In the genomic region with DNA sequence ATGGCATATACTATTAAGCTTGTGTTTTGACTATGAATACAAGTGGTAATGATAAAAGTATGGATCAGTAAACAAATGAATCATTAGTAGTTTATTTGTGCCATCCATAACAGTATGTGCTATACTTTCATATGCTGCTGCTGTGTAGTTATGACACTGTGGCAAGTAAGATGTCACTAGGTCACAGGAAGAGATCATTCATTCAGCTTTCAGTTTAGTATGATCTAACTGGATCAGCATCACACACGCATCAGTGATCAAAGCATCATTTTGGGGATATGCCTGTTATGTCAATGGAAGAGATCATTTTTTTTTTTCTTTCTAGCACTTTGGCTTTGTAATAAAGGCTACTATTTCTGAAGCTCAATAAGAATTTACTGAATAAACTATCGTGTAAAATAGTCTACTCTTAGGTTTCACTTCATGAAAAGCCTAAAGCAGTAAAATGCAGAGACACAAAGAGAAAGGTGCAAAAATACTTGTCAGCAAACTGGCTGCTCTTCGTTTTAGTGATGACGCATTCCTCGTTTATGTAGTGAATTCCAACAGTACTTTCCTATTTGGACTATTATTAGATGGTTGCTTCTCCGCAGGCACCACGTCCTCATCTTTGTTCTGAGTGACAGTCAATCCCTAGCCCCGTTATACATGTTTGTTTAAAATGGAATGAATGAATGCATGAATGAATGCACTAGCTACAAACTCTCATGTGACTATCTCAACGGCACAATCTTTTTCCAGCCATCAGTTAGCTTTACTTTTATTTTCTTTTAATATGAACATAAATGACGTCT, we compare ENCODE assay signal across 8 mouse cellular contexts. TPM values are rescaled to one million over a fixed set of nuclear protein-coding genes. Genes with fewer than 3 reads are reported as not detected.
DNase-seq lines count a peak whose midpoint lies in the region; ATAC-seq lines count a peak whose summit lies in the region.

No protein-coding gene starts in this region.

- H3K36me3 ChIP-seq in hindbrain, embryonic 12.5 days, result no peaks in the 10 kb centered on the region
- 0 out of 2 replicates have a peak, but pooled peaks cover 4% of the 10 kb centered on the region for H3K36me3 ChIP-seq in midbrain, embryonic 12.5 days

- no peaks in the 10 kb centered on the region for H3K9me3 ChIP-seq in hindbrain, embryonic 12.5 days (replicated peaks)
- no peaks in the 10 kb centered on the region for H3K9me3 ChIP-seq in midbrain, embryonic 12.5 days

- H3K9ac ChIP-seq in hindbrain, embryonic 12.5 days, result peak overlapping the region; percentile 94
- H3K9ac ChIP-seq in midbrain, embryonic 12.5 days (replicated peaks), result no peak overlapping the region; the same call in 1 of the 2 replicates

- ATAC-seq in hindbrain, embryonic 12.5 days (ENCODE audit: low FRiP score), result no peak
- no peak for ATAC-seq in midbrain, embryonic 12.5 days (ENCODE audit: low FRiP score, low read depth)

- H3K4me3 ChIP-seq in hindbrain, embryonic 12.5 days, result peak overlapping the region; percentile 89
- H3K4me3 ChIP-seq in midbrain, embryonic 12.5 days, result peak overlapping the region; percentile 90

- H3K27ac ChIP-seq in hindbrain, embryonic 12.5 days, result 0 out of 2 replicates have a peak overlapping the region, but pooled peaks have one; percentile 96
- no peak overlapping the region for H3K27ac ChIP-seq in midbrain, embryonic 12.5 days (replicated peaks)

- no peaks in the 10 kb centered on the region for H3K27me3 ChIP-seq in hindbrain, embryonic 12.5 days
- no peaks in the 10 kb centered on the region for H3K27me3 ChIP-seq in midbrain, embryonic 12.5 days

- peaks cover 22% of the 10 kb centered on the region for H3K4me1 ChIP-seq in hindbrain, embryonic 12.5 days
- peaks cover 19% of the 10 kb centered on the region for H3K4me1 ChIP-seq in midbrain, embryonic 12.5 days

- intact Hi-C loops in left cerebral cortex, postnatal 10 days (cut with DNase I), result no loop called here

- DNase-seq in cerebellum, adult 9-11 months, result peak; percentile 7
- no peak for DNase-seq in cerebellum, adult 8-10 months
- peak; percentile 28 for DNase-seq in 3134 (ENCODE audit: extremely low read depth, insufficient read length, low spot score)
- DNase-seq in c-Kit-positive CD71-positive TER-119-positive erythroid progenitor cells, embryonic 14.5 days (ENCODE audit: low spot score), result peak; percentile 18
- no peak for DNase-seq in left cerebral cortex, postnatal 10 days (ENCODE audit: extremely low spot score in 1 of 2, low spot score in 2 of 2)
- DNase-seq in thymus, postnatal 10 days (ENCODE audit: low spot score in 2 of 2), result no peak

- 39% methylated on average over 10 of the region's 10 CpGs for WGBS in hindbrain, embryonic 12.5 days
- WGBS in midbrain, embryonic 12.5 days, result 37% methylated on average over 10 of the region's 10 CpGs

- H3K4me2 ChIP-seq in hindbrain, embryonic 12.5 days (replicated peaks), result peak overlapping the region; percentile 90
- peak overlapping the region; percentile 73 for H3K4me2 ChIP-seq in midbrain, embryonic 12.5 days (replicated peaks)

RNA-seq across cellular contexts. Expression of a gene that starts 1.3 kb away (rescaled TPM):
- 44.9 and 56.1 TPM in 2 replicates for polyA plus RNA-seq in hindbrain, embryonic 12.5 days (2016; fragmentation: Nextera tagmentation; extraction: Ambion mirVana)
- polyA plus RNA-seq in midbrain, embryonic 12.5 days (2016; fragmentation: Nextera tagmentation; extraction: Ambion mirVana), result 50.8 and 51.6 TPM in 2 replicates
- total RNA-seq in left cerebral cortex, postnatal 10 days (2021), result 10 to 100 TPM; 87.2 to 92.9 TPM

RNA-seq across cellular contexts. Expression of a gene that starts 1.4 kb away (rescaled TPM):
- 27.2 and 27.9 TPM in 2 replicates for polyA plus RNA-seq in hindbrain, embryonic 12.5 days (2016; fragmentation: Nextera tagmentation; extraction: Ambion mirVana)
- 38.5 and 39.0 TPM in 2 replicates for polyA plus RNA-seq in midbrain, embryonic 12.5 days (2016; fragmentation: Nextera tagmentation; extraction: Ambion mirVana)
- total RNA-seq in left cerebral cortex, postnatal 10 days (2021), result 1 to 10 TPM; 3.6 to 5.3 TPM

Comparison
In these comparisons a context has a peak if more than half of its experiments do, and no peak if none do; other contexts are left out.
1. DNase-seq: peak in cerebellum, adult 9-11 months (single experiment), 3134 (single experiment) and c-Kit-positive CD71-positive TER-119-positive erythroid progenitor cells, embryonic 14.5 days (single experiment); none in cerebellum, adult 8-10 months (single experiment), left cerebral cortex, postnatal 10 days (0 of 2) and thymus, postnatal 10 days (0 of 2).